Mouse (Mus musculus) G1E-ER4 (cell line): ENCODE results near the gene Nepn. TPM values are rescaled to one million over a fixed set of nuclear protein-coding genes. Genes with fewer than 3 reads are reported as not detected.

Experiments
- GATA1 ChIP-seq: IDR thresholded peaks from one replicate; pipeline ENCODE4 v1.8.0; 2012; ENCODE audit warnings: low read length, inconsistent platforms
- polyA plus RNA-seq: library from polyadenylated mRNA; stranded (reverse); fragments of >175 nt; gene quantifications from 2 replicates; pipeline ENCODE4 v1.2.3, GENCODE M21; 2012

The Nepn gene
- polyA plus RNA-seq, 1 experiment = not detected

DNA sequence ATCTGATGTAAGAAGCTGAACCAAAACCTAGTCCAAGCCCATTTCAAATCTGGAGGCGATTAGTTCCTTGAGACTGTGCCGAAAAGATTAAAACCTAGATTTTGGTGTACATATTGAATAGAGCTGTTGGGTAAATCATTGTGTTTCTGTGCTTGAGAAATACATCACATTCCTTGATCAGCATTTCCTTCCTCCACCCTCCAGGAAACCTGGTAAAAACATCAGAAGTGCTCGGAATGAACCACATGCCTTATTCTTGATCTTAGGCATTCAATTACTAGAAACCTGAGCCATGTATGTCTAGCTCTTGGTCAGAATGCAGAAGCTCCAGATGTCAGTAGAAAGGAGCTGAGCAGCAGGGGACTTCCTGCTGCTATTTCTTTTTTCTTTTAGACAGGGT is 666 bp downstream of the Nepn start:
- no peak for TF ChIP-seq GATA1

DNA sequence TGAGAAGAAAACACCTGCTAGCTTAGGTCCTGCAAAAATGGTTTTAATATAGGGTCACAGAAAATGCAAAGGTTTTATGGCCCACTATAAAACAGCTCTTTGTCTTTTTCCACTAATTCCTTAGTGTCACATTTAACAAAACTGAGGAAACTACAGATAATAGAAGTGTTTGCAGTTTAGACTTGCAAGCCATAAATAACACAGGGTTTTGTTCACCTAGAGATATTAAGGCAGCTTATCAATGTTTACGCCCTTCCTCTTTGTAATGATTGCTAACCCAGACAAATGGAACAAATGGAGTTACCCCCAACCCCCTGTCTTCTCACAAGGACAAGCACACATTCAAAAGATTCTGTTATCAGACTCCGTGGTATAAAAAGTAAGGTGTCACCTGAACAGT is 2.4 kb downstream of the Nepn start:
- no peak for TF ChIP-seq GATA1

DNA sequence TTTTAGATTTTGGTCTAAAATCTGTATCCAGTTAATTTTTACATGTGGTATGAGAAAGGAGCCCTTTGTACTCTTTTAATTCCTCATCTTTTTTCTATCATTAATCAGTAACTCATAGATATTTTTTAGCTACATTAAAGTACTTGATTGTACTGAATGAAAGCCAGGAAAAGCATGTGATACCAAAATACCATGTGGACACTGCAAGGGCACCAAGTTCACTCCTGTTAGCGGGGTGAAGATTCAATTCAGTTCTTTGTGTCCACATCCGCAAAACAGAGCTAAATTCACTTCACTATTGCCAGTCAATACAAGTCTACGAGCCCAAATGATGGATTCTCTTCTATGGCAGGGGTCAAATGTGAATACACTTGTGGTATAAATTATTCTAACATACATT is 7.9 kb downstream of the Nepn start:
- TF ChIP-seq GATA1 = no peak

DNA sequence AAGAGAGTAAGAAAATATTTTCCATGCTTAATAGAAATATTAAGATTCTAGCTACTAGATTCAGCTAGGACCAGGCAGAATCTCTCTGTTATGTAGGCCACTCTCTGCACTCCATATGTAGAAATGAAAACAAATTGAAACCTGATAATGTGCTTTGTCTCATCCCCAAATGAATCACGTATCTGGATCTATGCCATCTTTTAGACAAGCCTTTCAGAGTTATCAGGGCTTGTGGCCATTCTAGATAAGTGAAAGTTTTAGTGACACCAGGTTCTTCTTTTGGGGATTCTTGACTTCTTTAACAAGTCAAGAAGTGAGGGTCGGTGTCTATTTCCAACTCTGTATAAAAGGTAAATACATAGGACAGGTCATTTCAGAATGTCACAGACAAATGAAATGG is 9.9 kb downstream of the Nepn start:
- TF ChIP-seq GATA1 = no peak

DNA sequence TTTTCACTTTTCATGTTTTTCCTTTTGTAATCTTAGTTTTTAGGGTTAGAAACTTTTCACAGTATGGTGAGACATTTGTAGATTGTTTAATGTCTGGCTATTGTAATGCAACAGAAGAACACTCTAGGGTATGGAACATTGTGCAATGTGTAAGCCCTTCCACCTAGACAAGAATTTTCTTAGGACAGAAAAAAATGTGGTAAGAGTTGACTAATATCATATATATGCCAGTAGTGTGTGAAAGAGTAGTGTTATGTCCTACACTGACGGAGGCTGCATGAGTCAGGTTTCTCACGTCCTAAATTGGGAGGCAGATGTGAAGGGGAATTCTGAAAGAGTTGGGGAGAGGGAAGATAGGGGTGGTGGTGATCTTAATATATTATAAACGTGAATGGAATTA is 10.9 kb downstream of the Nepn start:
- TF ChIP-seq GATA1 = no peak

DNA sequence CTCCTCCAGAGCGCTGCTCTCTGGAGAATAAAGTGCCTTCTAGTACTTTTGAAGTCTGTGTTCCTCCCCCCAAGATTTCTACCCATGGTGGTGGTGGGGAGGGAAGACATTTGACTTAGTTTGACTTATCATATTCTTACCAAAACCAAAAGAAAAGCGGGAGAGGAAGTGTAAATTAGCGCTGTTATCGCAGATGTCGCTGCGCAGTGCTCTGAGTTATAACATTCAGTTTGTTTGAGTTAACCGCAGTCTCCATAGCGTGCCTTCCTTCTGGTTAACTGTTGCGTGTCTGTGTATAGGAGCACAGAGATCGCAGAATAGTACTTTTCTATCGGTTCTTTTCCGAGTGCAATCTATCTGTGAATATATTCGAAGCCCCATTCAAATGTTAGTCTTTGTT is 16.4 kb downstream of the Nepn start:
- no peak for TF ChIP-seq GATA1

DNA sequence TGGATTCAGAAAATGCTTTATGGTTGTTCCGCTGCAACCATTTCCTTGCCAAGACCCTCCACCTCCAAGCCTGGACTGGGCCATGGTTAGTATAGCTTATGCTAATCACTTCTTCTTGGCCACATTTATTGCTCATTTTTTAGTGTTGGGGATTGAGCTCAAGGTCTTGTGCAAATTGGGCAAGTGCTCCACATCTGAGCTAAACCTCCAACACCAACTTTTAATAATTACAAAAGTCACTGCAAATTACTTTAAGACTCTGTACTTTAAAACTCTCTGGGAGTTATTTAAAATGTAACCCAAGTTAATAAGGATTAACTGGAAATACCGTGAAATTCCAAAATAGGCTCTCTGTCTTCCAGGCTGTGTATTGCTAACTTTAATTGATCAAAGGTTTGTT is 18.8 kb downstream of the Nepn start:
- no peak for TF ChIP-seq GATA1

DNA sequence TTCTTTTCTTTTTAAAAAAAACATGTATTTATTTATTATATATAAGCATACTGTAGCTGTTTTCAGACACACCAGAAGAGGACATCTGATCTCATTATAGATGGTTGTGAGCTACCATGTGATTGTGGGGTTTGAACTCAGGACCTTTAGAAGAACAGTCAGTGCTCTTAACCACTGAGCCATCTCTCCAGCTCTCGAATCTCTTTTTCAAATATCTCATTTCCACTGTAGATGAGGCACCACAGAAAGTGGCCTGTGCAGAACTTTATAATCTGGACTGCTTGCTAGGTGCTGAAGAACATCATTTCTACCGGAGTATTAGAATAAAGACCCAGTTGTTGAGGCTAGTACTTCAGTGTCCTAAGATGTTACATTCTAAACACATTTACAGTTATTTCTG is 26.2 kb downstream of the Nepn start:
- no peak for TF ChIP-seq GATA1

DNA sequence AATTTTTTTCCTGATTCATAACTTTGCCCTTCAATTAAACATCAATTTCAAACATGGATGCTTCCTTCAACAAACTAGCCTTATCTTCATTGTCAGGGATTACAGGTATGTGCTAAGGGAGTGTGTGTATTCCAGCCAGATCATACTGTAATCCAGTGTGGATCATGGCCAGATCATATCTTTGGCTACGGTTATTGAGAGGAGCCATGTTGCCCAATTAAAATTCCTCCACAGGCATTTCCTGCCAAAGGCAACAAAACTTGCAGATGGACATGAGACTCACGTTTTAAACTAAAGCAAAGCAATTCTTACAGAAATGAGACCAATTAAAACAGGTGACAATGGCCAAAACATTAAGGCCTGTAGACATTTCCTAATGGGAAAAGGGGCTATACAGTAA is 27.7 kb downstream of the Nepn start:
- TF ChIP-seq GATA1 = no peak

DNA sequence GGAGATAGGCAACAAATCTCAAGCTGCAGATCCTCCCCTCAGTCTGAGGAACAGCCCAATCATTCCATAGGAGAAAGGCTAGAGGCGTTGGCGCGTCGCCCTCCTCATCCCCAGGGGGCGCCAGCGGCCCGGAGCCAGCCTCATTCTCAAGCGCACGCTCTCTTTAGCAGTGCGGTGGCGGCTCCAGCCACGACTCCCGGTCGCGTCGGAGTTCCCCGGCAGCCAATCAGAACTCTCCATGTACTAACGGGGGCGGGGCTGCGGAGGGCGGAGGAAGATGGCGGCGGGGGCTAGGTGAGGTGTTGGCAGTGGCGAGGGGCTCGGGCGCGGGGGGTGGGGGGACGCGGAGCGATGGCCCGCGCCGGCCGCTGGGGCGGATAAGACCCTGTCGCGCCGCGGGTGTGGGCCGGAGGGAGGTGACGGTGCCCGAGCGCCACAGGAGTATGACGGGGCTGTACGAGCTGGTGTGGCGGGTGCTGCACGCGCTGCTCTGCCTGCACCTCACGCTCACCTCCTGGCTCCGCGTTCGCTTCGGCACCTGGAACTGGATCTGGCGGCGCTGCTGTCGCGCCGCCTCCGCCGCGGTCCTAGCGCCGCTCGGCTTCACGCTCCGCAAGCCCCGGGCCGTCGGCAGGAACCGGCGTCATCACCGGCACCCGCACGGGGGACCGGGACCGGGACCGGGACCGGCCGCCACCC is 28.7 kb downstream of the Nepn start, which contains the start of gene Nus1:
TSS of gene Nus1 (plus strand) at position 249 of the 699 bp plus-strand sequence.
- no peak for TF ChIP-seq GATA1

DNA sequence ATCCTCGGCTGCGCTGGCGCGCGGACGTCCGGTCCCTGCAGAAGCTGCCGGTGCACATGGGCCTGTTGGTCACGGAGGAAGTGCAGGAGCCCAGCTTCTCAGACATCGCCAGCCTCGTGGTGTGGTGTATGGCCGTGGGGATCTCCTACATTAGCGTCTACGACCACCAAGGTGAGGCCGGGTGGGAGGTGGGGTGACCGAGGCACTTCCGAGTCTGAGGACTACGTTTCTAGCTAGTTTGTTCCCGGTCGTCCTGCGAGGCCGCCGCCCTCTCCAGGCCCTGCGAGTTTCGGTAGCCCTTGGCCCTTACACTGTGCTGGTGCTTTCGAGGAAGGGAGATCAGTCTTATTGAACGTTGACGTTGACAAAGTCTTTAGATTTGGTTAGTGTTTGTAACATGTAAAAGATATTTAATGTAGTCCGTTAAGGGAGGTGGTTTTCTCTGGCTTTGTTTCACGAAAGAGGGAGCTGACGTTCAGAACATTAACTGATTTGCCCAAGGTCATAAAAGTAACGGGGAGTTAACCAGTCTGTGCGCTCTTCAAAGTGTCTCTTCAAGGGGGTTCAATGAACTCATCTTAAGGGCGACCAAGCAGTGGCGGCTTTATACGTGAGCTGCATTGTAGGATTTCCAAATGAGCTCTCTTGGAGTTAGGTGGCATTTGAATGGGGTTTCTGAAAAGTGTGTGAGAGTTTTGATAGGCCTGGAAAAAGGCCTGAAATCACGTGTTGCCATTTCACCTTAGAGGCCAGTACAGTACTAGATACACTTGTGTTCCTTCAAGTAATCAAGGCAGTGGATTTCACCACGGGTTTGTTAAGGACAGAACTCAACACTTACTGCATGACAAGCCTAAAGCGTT is 29.5 kb downstream of the Nepn start:
- no peak for TF ChIP-seq GATA1

DNA sequence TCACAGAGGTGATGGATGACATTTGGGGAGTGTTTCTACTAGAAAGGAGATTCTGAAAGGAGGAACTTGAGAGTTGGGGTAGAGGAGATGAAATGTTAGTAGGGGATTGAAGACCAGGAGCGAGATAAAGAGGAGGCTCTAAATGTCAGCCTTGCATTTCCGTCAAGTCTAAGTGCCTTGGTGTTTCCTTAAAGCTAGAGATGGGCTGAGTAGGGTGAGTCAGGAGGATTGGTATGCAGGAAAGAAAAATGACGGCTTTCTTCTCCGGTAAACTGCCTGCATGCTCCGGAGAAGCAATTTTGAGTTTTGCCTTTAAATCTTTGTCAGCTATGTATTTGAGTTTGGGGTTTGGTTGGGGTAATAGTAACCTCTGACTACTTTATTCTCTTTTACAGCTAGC is 30.2 kb downstream of the Nepn start:
- no peak for TF ChIP-seq GATA1

DNA sequence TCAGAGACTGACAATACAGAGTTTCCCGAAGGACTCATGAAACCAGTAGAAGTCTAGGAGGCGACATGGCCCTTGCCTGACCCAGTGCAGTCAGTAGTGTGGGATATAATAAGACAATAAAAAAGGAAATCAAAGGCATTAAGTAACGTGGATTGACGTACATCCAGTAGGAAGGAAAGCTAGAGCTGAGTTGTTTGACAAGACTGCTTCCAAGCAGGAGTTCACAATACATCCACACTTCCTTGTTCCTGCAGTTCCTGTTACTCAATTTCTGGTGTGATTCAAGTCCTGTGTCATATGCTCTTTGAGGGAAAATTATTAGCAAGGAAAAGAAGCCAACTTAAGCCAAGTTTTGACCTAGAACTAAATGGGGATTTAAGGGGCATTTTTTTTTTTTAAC is 30.6 kb downstream of the Nepn start:
- TF ChIP-seq GATA1 = no peak

DNA sequence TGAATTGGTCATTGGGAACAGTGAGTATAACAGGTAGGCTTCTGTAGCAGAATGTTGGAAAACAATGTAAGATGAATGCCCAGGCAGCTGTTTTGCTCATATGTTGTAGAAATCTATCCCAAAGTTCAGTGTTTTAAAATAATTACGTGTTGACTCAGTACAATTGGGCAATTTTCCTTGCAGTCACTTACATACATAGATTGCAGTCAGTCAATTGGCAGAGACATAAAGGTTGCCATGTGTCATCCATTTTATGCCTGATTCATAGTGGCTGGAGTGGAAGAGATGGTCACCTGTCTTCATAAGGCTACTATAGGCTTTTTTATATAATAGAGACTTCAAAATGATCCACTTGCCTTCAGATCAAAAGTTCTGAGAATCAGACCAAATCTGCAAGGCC is 31.8 kb downstream of the Nepn start:
- TF ChIP-seq GATA1 = no peak

DNA sequence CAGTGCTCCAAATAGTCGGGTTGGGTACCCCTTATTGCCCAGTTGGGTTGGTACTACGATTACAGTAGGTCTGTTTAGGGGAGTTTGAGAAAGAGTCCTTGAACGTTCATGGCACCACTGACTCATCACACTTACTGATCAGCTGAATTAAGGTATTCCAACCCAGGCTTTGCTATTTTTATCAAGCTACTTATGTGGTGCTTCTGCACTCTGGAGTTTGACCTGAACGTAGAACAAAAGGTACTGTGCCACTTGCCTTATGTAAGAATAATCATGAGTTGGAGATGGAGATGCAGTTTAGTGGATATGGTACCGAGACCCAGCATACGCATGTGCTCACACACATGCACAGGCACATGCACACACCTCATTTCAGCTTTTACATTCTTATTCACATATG is 32.9 kb downstream of the Nepn start:
- no peak for TF ChIP-seq GATA1

DNA sequence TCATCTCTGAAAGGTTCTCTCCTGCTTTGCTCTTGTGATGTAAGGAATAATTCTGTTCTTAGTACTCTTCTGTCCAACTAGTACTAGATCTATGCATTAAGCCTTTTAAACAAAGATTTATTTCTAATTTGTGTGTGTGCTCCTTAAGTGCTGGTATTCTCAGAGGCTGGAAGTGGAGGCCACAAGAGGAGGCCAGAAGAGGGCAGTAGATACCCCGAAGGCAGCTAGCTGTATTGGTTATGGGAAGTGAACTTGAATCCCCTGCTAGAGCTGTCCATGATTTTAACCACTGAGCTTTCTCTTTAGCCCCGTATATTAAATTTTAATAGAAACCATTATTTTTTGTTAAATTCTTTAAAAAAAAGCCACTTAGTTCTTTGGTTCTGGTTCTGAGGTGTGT is 34.3 kb downstream of the Nepn start:
- no peak for TF ChIP-seq GATA1

DNA sequence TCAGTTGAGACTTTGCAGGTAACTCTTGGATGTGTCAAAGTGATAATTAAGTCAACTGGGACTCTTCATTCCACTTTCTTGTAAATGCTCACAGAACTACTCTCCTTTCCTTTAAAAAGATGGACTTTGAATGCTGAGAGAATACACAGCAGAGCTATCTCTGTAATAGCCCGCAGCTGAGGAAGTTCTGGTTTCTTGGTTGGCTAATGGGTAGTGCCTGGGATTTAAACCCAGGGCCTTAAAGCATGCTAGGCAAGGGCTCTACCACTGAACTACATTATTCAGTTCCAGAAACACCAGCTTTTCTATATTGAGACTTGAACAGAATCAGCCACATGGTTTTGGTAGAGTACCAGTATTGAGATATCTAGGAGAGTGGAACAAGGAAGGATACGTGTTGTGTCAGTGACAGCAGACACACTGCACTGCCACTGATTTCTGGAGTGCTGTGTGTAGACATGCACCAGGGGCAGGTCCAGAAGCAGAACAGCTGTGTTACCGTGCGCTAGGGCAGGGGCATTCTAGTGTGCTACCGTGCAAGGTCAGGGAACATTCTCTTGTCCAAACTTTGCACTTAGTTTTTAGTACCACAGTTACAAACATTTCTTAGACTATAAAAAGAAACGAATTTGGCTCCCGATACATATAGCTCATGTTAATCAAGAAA is 37.7 kb downstream of the Nepn start:
- no peak for TF ChIP-seq GATA1
